Mouse (Mus musculus) neural tube, embryonic 12.5 days (tissue): ENCODE results near the gene 2610021A01Rik. TPM values are rescaled to one million over a fixed set of nuclear protein-coding genes. Genes with fewer than 3 reads are reported as not detected.
"Not testable (repeated sequence)": the region's sequence is repeated elsewhere in the genome, so short reads cannot be mapped to it uniquely, and the experiment has no call there.

Experiments used
- ATAC-seq: fragments of 200-750 bp; cut with Nextera tagmentation; 2 replicates; pipeline ENCODE4 v1.8.0; 2017; ENCODE audit warnings: low read depth, mild to moderate bottlenecking, moderate TSS enrichment, moderate library complexity; ENCODE audit not compliant: low FRiP score
- H3K27ac ChIP-seq: fragments of 300-500 bp; sonication (generic); 2 replicates; pipeline ENCODE4 v1.5.1; 2016
- H3K27me3 ChIP-seq: fragments of 300-500 bp; sonication (generic); replicated peaks from 2 replicates; pipeline ENCODE4 v1.6.1; 2016; ENCODE audit warnings: mild to moderate bottlenecking
- H3K36me3 ChIP-seq: fragments of 300-500 bp; sonication (generic); 2 replicates; pipeline ENCODE4 v1.6.1; 2016; ENCODE audit warnings: mild to moderate bottlenecking
- H3K4me1 ChIP-seq: fragments of 300-500 bp; sonication (generic); 2 replicates; pipeline ENCODE4 v1.6.1; 2016
- H3K4me2 ChIP-seq: fragments of 300-500 bp; sonication (generic); replicated peaks from 2 replicates; pipeline ENCODE4 v1.6.1; 2016; ENCODE audit warnings: mild to moderate bottlenecking
- H3K4me3 ChIP-seq: fragments of 300-500 bp; sonication (generic); 2 replicates; pipeline ENCODE4 v1.5.1; 2016
- H3K9ac ChIP-seq: fragments of 300-500 bp; sonication (generic); 2 replicates; pipeline ENCODE4 v1.6.1; 2016; ENCODE audit warnings: mild to moderate bottlenecking
- H3K9me3 ChIP-seq: fragments of 300-500 bp; sonication (generic); 2 replicates; pipeline ENCODE4 v1.6.1; 2016; ENCODE audit warnings: mild to moderate bottlenecking
- WGBS: fragments of 180-500 bp; shearing (Covaris S2); methylation state at CpG from one replicate; pipeline ENCODE4 v1.1.7; 2016; 5-methylcytosine and 5-hydroxymethylcytosine counted together
- polyA plus RNA-seq: library from polyadenylated mRNA; unstranded; fragments of >200 nt; fragmentation: Nextera tagmentation; extraction: Ambion mirVana; gene quantifications from 2 replicates; pipeline ENCODE4 v1.2.1, GENCODE M21; 2016

The 2610021A01Rik gene
- 12.2 and 15.6 TPM in 2 replicates for polyA plus RNA-seq

- H3K27ac ChIP-seq = no peak within 1 kb of the TSS
Measured at GRCm38 (mm10) chr7:41599034-41599813, at the start of gene 2610021A01Rik. Gene 2610021A01Rik (plus strand): TSS chr7:41599230.

GRCm38 (mm10) chr7:41560681-41561080 lies 38.3 kb upstream of the 2610021A01Rik start:
- Histone ChIP-seq H3K36me3 (no peaks in the 10 kb centered on the region), H3K4me1 (no peaks in the 10 kb centered on the region), H3K9me3 (peaks cover 17% of the 10 kb centered on the region), H3K27me3 (no peaks in the 10 kb centered on the region), H3K4me2 (no peak overlapping the region), H3K27ac (no peak overlapping the region), H3K4me3 (no peak overlapping the region), H3K9ac (no peak overlapping the region)
- no peak for ATAC-seq
- 67% methylated on average over 8 of the region's 8 CpGs for WGBS

More at GRCm38 (mm10) chr7:41599034-41599813, at the start of gene 2610021A01Rik:
- Histone ChIP-seq H3K4me3 (peak within 1 kb of the TSS; percentile 57), H3K9ac (peak within 1 kb of the TSS; percentile 63), H3K27me3 (no peaks in the 10 kb centered on the region), H3K4me1 (peaks cover 6% of the 10 kb centered on the region), H3K4me2 (peak within 1 kb of the TSS; percentile 72), H3K36me3 (no peaks in the 10 kb centered on the region; the same call in 1 of the 2 replicates), H3K9me3 (no peaks in the 10 kb centered on the region)
- ATAC-seq = peak; percentile 98
- under 1% methylated on average over 41 of the region's 41 CpGs for WGBS

GRCm38 (mm10) chr7:41573562-41573961 lies 25.5 kb upstream of the 2610021A01Rik start, which contains the start of gene Gm6871:
Gene Gm6871 (minus strand): TSS chr7:41573662.
- 85% methylated on average over 6 of the region's 6 CpGs for WGBS
- not testable (repeated sequence) for ATAC-seq

GRCm38 (mm10) chr7:41577956-41578355 lies 21.1 kb upstream of the 2610021A01Rik start:
- WGBS = 90% methylated on average over 2 of the region's 2 CpGs
- H3K9ac ChIP-seq = no peak overlapping the region
- ATAC-seq = no peak
- H3K4me3 ChIP-seq = no peak overlapping the region
- no peaks in the 10 kb centered on the region for H3K4me1 ChIP-seq
- no peaks in the 10 kb centered on the region for H3K27me3 ChIP-seq
- no peaks in the 10 kb centered on the region for H3K36me3 ChIP-seq
- no peaks in the 10 kb centered on the region for H3K9me3 ChIP-seq
- H3K4me2 ChIP-seq = no peak overlapping the region
- H3K27ac ChIP-seq = no peak overlapping the region

More at GRCm38 (mm10) chr7:41573562-41573961, 25.5 kb upstream of the 2610021A01Rik start, which contains the start of gene Gm6871:
- H3K9ac ChIP-seq, H3K27ac ChIP-seq, H3K4me3 ChIP-seq, H3K36me3 ChIP-seq, H3K27me3 ChIP-seq, H3K9me3 ChIP-seq, H3K4me2 ChIP-seq, H3K4me1 ChIP-seq: not testable (repeated sequence)

GRCm38 (mm10) chr7:41582028-41582427 lies 17.0 kb upstream of the 2610021A01Rik start:
- Histone ChIP-seq H3K27me3 (no peaks in the 10 kb centered on the region), H3K9ac (no peak overlapping the region), H3K9me3 (peaks cover 4% of the 10 kb centered on the region; the same call in 1 of the 2 replicates), H3K36me3 (no peaks in the 10 kb centered on the region), H3K4me1 (no peaks in the 10 kb centered on the region), H3K4me2 (no peak overlapping the region), H3K27ac (no peak overlapping the region), H3K4me3 (no peak overlapping the region)
- no peak for ATAC-seq

GRCm38 (mm10) chr7:41587831-41588230 lies 11.2 kb upstream of the 2610021A01Rik start:
- not testable (repeated sequence) for H3K9ac ChIP-seq, H3K27me3 ChIP-seq, H3K4me3 ChIP-seq, H3K36me3 ChIP-seq, H3K27ac ChIP-seq, ATAC-seq, H3K9me3 ChIP-seq, H3K4me2 ChIP-seq, H3K4me1 ChIP-seq

- peaks cover 6% of the 10 kb centered on the region for H3K4me1 ChIP-seq
- 49% methylated on average over 5 of the region's 5 CpGs for WGBS
- H3K4me3 ChIP-seq = peak overlapping the region; percentile 57
- no peaks in the 10 kb centered on the region; the same call in 1 of the 2 replicates for H3K36me3 ChIP-seq
- H3K9me3 ChIP-seq = no peaks in the 10 kb centered on the region
- H3K27me3 ChIP-seq = no peaks in the 10 kb centered on the region
- peak overlapping the region; percentile 72 for H3K4me2 ChIP-seq
- H3K27ac ChIP-seq = no peak overlapping the region
- H3K9ac ChIP-seq = no peak overlapping the region
- ATAC-seq = peak; percentile 46
Measured at GRCm38 (mm10) chr7:41598615-41599014, 415 bp upstream of the 2610021A01Rik start.

- H3K4me3 ChIP-seq = peak overlapping the region; percentile 57
- H3K27ac ChIP-seq = no peak overlapping the region
- H3K9ac ChIP-seq = peak overlapping the region; percentile 63
- H3K4me1 ChIP-seq = peaks cover 6% of the 10 kb centered on the region
- ATAC-seq = no peak
- H3K27me3 ChIP-seq = no peaks in the 10 kb centered on the region
- H3K4me2 ChIP-seq = peak overlapping the region; percentile 72
- 19% methylated on average over 3 of the region's 3 CpGs for WGBS
- no peaks in the 10 kb centered on the region; the same call in 1 of the 2 replicates for H3K36me3 ChIP-seq
- H3K9me3 ChIP-seq = no peaks in the 10 kb centered on the region
Measured at GRCm38 (mm10) chr7:41599932-41600548, 1.0 kb downstream of the 2610021A01Rik start.

GRCm38 (mm10) chr7:41611654-41612053 lies 12.6 kb downstream of the 2610021A01Rik start:
- no peak overlapping the region for H3K4me3 ChIP-seq
- H3K9me3 ChIP-seq = no peaks in the 10 kb centered on the region
- peaks cover 38% of the 10 kb centered on the region for H3K36me3 ChIP-seq
- no peaks in the 10 kb centered on the region for H3K27me3 ChIP-seq
- no peak for ATAC-seq
- 83% methylated on average over 3 of the region's 3 CpGs for WGBS
- no peak overlapping the region for H3K9ac ChIP-seq
- H3K27ac ChIP-seq = no peak overlapping the region
- no peak overlapping the region for H3K4me2 ChIP-seq
- H3K4me1 ChIP-seq = no peaks in the 10 kb centered on the region

GRCm38 (mm10) chr7:41616241-41616640 lies 17.2 kb downstream of the 2610021A01Rik start:
- not testable (repeated sequence) for H3K4me2 ChIP-seq, ATAC-seq, H3K4me3 ChIP-seq, H3K4me1 ChIP-seq, H3K27me3 ChIP-seq, H3K9ac ChIP-seq, H3K27ac ChIP-seq, H3K9me3 ChIP-seq
- peaks cover 33% of the 10 kb centered on the region for H3K36me3 ChIP-seq
- WGBS = 97% methylated on average over 1 of the region's 1 CpGs

GRCm38 (mm10) chr7:41632409-41633220 lies 33.6 kb downstream of the 2610021A01Rik start, which contains the start of gene Zfp788:
Gene Zfp788 (plus strand): TSS chr7:41633203.
- Histone ChIP-seq H3K4me2 (peak within 1 kb of the TSS; percentile 63), H3K9ac (peak within 1 kb of the TSS; percentile 62), H3K4me1 (peaks cover 4% of the 10 kb centered on the region), H3K36me3 (peaks cover 30% of the 10 kb centered on the region), H3K27ac (peak within 1 kb of the TSS; percentile 65), H3K27me3 (no peaks in the 10 kb centered on the region), H3K9me3 (peaks cover 13% of the 10 kb centered on the region; the same call in 1 of the 2 replicates), H3K4me3 (peak within 1 kb of the TSS; percentile 46)
- WGBS = 3% methylated on average over 27 of the region's 27 CpGs
- peak; percentile 97 for ATAC-seq
